Mouse (Mus musculus) ES-E14 (cell line): ENCODE measurements at regions not wholly inside any gene's neighbourhood (a gene's known extent, or its start where the extent isn't known, plus 50 kb on each side); places are given as distances from the start of the nearest gene placed in this dataset.

Experiments
- CHD2 ChIP-seq: IDR thresholded peaks from 2 replicates; pipeline ENCODE4 v1.6.1; 2014; ENCODE audit warnings: mild to moderate bottlenecking, low read depth, low read length, inconsistent platforms
- HCFC1 ChIP-seq: IDR thresholded peaks from 2 replicates; pipeline ENCODE4 v1.6.1; 2012; ENCODE audit warnings: low read length, inconsistent platforms, borderline replicate concordance; ENCODE audit not compliant: insufficient read depth
- MAFK ChIP-seq: IDR thresholded peaks from 2 replicates; pipeline ENCODE4 v1.6.1; 2014; ENCODE audit warnings: mild to moderate bottlenecking, low read depth, low read length, inconsistent platforms; ENCODE audit not compliant: insufficient read depth
- ZNF384 ChIP-seq: IDR thresholded peaks from 2 replicates; pipeline ENCODE4 v1.6.1; 2012; ENCODE audit warnings: low read depth, low read length, inconsistent platforms

DNA sequence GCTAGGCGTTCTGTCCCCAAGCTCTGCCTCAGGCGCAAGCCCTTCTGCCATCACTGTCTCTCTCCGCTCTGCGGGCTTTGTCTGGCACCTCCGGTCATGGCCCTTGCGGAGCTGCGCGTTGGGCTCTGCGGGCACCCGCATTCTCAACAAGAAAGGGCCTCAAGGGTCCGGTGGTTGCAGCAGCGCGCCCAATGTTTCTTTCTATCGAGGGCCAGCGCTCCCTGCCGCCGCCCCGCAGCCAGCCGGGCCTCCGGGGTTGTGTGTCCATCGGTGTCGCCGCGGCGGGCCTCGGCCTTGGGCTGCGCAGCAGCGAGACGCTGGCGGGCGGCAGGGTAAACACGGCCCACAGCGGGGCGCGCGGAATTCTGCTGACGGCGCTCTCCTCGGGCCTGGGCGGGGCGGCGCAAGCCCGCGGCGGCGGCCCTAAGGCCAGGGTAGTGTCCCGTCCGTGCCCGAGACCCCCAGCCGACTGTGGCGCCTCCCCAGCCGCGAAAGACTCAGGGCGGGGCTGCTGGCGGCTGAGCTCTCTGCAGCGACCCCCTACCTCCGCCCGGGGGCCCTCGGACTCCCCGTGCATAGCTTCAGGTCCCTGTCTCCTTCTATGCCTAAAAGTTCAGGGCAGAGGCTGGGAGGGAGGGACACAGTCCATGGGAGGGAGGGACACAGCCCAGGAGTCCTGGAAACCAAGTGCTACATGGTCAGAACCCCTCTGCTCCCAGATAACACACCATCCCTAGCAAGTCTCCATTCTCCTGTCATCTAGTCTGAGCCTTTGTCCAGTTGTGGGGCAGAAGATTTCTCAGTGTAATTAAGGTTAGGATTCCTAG lies 80.9 kb downstream of the Efnb1 start:
- no peak for TF ChIP-seq CHD2
- 0 out of 2 replicates have a peak, but pooled peaks have one; percentile 32 for TF ChIP-seq MAFK
- TF ChIP-seq HCFC1 = no peak
- no peak for TF ChIP-seq ZNF384
